Mouse (Mus musculus): ENCODE data around the gene Tut4. TPM values are rescaled to one million over a fixed set of nuclear protein-coding genes. Genes with fewer than 3 reads are reported as not detected.

Tut4 gene
- total RNA-seq, 2 experiments from 2014 or later = 39.3 to 40.2 TPM

DNA sequence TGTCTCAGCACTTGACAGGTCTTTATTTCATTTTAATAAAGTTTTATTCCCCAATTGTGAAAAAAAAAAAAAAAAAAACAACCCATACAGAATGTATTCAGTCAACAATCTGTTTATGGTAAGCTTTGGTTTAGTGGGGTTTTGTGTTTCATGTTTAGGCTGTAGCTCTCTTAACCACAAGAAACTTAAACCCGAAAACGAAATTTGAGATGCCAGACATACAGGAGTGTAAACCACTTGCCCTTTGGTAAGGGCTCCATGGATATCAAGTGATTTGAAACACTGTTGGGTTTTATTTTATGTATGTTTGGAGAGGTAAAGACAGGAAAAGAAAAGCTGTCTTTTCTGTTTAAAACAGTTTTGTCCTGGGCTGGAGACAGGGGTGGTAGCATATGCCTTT is 80.5 kb downstream of the Tut4 start:
- no peak for DNase-seq

DNA sequence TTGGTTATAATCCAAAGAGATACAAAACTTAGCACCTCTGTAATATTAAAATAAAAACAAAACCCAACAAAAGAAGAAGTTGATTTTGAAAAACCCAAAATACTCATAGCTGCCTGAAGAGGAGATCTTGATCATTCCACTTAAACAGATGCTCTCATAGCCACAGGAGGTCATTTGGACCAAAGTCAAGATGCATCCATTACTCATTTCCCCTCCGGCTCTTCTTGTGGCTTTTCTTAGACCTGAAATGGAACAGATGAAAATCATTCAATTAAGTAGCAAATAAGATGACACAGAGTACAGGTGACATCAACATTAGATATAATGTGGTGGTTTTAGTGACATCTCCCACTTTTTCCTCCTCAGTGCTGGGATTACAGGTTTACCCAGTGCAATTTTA is 105.8 kb downstream of the Tut4 start:
- no peak for DNase-seq

- DNase-seq = no peak
Observed at GRCm38 (mm10) chr4:108572644-108573043, 113.4 kb downstream of the Tut4 start.

DNA sequence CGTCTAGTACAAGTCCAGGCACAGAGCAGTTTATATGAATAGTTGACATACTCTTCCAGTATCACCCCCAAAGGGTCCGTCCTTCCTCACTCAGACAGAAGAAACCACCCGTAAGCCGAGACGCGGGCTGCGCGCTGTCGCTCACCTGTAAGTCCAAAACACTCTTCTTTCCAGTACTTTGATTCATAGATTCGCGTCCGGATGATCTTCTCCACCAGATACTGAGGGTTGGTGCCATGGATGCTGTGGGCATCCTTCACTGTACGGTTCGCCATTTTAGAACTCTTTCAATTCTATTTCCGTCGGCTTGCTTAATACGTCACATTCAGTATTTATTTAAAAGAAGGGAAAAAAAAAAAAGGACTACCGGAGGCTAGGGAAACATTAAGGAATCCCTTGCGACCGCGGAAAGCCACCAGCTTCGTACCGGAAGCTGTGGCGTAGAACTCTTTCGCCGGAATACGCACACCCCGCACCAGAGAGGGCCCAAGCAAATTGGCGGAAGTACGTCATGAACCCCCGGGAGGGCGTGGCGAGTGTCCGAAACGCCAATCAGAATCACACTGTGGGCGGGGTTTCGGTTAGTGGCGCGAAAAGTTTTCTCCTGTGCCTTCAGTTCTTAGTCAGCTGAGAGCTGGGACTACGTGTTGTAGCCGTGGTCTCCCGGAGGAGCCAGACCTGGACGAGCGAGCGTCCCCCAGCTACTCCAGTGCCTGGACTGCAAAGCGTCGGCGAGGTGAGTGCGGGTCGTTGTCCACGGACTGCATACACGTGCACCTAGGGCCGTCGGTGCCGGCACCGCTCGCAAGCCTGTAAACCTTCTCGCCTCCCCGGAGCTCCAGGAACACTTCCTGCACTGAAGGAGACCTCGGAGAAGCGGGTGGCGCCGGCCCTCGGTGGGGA is 119.9 kb downstream of the Tut4 start, which contains the start of the genes Prpf38a and Orc1:
TSS of gene Prpf38a (minus strand) at position 497 of the 903 bp plus-strand sequence.
TSS of gene Orc1 (plus strand) at position 584 of the 903 bp plus-strand sequence.
- peak; percentile 97 for DNase-seq

- DNase-seq = no peak
Observed at GRCm38 (mm10) chr4:108579743-108580411, 120.7 kb downstream of the Tut4 start.

DNA sequence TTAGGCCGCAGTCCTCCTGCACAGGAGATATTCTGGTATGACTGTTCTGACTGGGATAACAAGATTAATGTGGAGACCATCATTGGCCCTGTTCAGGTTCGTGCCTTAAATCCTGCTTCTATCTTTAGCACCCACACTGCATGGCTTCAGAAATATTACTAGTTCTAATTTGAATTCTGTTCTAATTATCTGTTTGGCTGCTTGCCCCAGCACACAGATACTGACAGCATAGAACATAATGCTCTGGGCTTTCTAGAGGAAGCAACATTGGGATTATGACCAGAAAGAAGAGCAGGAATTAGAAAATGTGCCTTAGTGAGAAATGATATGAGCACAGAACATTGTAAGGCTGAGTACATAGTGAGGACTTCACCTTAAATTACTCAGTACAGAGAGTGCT is 134.2 kb downstream of the Tut4 start:
- DNase-seq = peak in 1 of 2 experiments; percentile 12

DNA sequence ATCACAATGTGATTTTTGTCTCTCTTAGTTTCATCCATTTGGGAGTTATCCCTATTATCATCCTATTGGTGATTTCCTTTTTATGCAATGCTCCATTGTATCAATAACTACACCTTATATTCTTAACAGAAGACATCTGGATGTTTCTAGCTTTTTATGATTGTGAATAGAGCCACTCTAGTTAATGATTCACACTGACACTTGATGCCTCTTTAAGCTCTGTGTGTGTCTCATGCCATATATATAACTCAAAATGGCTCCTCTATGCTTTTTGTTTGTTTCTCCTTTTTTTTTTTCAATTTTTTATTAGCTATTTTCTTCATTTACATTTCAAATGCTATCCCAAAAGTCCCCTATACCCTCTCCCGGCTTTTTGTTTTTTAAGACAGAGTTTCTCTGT is 136.6 kb downstream of the Tut4 start:
- no peak for DNase-seq

DNA sequence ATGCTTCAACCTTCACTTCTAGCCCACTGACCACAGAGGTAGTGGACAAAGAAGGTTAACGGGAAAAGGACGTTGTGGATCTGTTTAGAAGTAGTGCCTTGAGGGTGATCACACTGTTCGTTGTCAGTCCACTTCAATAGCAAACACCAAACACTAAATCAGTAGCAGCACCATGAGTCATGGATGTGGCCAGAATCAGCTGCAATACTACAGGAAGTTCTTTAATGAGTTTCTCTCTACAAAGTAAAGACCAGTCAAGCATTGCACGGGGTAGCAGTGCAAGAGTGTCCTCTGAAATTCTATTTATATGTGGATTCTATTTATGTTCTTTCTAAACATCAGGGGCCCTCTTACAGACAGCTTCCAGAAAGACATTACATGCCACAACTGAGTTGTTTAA is 139.1 kb downstream of the Tut4 start:
- no peak for DNase-seq

DNA sequence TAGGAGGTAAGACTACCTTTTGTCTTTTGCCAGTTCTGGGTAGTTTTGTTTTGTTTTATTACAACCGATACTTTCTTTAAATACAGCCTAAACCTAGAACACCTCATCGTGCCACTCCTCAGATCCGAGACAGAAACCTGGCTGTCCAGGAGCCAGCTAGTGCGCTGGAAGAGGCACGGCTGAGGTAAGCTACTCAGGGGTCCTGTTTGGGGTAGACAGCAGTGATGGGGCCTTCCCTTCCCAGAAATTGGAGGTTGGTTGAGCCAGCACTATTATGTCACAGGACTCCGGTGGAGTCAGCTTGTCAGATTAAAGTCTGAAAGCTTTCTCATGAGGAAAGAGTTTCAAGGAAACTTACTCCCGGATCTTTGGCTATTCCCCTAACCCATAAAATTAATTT is 142.6 kb downstream of the Tut4 start:
- no peak for DNase-seq

DNA sequence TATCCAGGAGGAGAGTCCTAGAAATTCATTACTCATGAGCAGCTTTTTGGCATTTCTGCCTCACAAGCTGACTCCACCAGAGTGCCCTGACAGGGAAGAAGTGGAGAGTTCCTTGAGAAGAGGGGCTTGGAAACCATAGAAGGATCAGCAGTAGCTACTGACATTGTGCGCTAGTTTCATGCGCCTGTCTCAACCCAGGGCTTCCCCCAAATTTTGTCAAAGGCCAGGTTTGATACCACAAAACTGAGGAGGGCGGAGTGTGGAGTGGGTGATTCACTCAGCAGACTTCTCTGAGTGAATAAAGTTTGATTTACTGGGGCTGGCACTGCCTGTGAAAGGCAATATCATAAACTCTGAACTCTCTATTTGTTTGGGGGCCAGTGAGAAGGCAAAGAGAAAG is 149.4 kb downstream of the Tut4 start:
- DNase-seq = no peak

Other genes with a start within 250 kb of the Tut4 start
- gene Zyg11a, start 241.4 kb upstream of the Tut4 start, total RNA-seq (2021) = not detected
- 100 to 1,000 TPM; 101 to 110 TPM for gene Zyg11b, start 158.3 kb upstream of the Tut4 start, total RNA-seq (2021)
- gene Coa7, start 131.3 kb upstream of the Tut4 start, total RNA-seq (2021) = 10 to 100 TPM; 21.9 to 22.9 TPM
- gene Shisal2a, start 76.1 kb upstream of the Tut4 start, total RNA-seq (2021) = not detected
- gene Gpx7, start 52.5 kb upstream of the Tut4 start, total RNA-seq (2021) = 1 to 10 TPM; 5.4 to 5.8 TPM
- gene Prpf38a, start 119.9 kb downstream of the Tut4 start, total RNA-seq (2021) = 10 to 100 TPM; 27.1 to 32.2 TPM
- under 1 TPM in 1 of 2 experiments, not detected in 1; 0.30 TPM for gene Orc1, start 120.0 kb downstream of the Tut4 start, total RNA-seq (2021)
- 10 to 100 TPM; 32.6 to 33.5 TPM for gene Cc2d1b, start 160.5 kb downstream of the Tut4 start, total RNA-seq (2021)